Mouse (Mus musculus) E14TG2a.4 (cell line): ENCODE results near the gene Cend1.

ENCODE experiments used
- CTCF ChIP-seq: conservative IDR thresholded peaks from 2 replicates; pipeline ENCODE4 v1.5.1; 2014; ENCODE audit warnings: low read length
- NANOG ChIP-seq: IDR thresholded peaks from 2 replicates; pipeline ENCODE4 v1.6.1; 2014; ENCODE audit warnings: borderline replicate concordance, low read length, mixed read lengths
- POU5F1 ChIP-seq: IDR thresholded peaks from 2 replicates; pipeline ENCODE4 v1.6.1; 2014; ENCODE audit warnings: low read length, borderline replicate concordance

DNA sequence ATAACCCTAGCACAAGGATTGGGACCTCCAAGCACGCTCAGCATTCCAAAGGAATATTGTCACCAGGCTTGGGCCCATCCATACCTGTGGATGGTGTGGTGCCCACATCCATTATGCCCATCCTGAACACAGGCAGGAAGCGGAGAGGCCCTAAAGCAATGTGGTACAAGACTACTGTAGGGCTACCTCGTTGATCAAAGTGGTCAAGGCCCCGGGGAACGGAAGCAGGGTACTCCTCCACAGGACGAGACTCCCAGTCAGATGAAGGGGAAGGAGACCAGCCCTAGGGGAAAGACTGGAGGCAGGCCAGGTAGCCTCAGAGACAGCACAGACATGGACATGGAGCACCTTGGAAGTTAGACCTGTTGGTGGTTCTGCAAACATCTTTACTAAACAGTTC lies 43.5 kb upstream of the Cend1 start:
- TF ChIP-seq CTCF (no peak), POU5F1 (no peak), NANOG (no peak)
